Mouse (Mus musculus) thymus, adult 18-20 months (tissue): ENCODE results near the gene Fam136a.
"Not testable (repeated sequence)": the region's sequence is repeated elsewhere in the genome, so short reads cannot be mapped to it uniquely, and the experiment has no call there.

Experiments
- DNase-seq, 2 experiments: peaks; one replicate each; pipeline ENCODE4 v3.0.0; 2022; ENCODE audit warnings: mixed read lengths in 2 of 2

The Fam136a gene

GRCm38 (mm10) chr6:86365371-86366124 lies at the start of gene Fam136a:
Fam136a (plus strand) TSS chr6:86365646.
- peak; percentile 90 to 92 for DNase-seq

GRCm38 (mm10) chr6:86317066-86317465 lies 48.4 kb upstream of the Fam136a start:
- DNase-seq, result no peak

GRCm38 (mm10) chr6:86318855-86319254 lies 46.6 kb upstream of the Fam136a start:
- no peak for DNase-seq

DNA sequence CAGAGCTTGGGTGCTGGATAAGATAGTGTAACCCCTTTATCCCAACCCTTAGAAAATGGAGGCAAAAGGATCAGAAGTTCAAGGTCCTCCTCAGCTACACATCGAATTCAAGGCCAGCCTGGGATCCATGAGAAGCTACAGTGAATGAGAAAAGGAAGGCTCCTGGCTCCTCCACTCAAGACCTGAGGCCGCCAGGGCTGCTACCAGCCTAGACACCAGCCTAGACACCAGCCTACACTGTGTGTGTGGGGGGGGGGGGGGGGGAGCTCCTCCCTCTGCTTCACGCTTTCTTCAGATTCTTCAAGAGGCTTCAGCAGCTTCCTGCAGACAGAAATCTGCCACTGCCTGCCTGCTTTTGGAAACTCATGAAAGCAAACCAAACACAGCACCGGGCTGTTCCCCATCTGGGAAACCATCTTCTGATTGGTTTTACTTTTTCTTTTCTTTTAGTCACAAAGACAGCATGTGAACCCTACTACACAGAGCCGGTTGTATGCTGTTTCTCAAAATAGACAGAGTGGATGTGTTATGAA lies 43.3 kb upstream of the Fam136a start:
- no peak for DNase-seq

DNA sequence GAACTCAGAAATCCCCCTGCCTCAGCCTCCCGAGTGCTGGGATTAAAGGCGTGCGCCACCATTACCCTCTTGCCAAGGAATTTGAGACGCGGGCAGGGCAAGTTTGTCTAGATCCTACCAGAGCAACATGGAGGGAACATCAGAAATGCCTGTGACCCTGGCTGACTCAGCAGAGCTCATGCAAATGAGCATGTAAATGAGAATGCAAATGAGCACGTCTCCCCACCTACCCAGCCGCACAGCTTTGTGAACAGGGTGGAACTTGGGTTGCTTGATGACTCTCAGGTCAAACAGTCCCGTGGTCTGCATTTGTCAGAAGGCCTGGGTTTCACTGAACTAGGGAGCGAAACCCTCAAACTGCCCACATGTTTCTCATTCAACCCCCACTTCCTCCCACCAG lies 42.5 kb upstream of the Fam136a start:
- DNase-seq, result no peak

- DNase-seq, result no peak
These were observed 41.0 kb upstream of the Fam136a start for GRCm38 (mm10) chr6:86324400-86324799.

DNA sequence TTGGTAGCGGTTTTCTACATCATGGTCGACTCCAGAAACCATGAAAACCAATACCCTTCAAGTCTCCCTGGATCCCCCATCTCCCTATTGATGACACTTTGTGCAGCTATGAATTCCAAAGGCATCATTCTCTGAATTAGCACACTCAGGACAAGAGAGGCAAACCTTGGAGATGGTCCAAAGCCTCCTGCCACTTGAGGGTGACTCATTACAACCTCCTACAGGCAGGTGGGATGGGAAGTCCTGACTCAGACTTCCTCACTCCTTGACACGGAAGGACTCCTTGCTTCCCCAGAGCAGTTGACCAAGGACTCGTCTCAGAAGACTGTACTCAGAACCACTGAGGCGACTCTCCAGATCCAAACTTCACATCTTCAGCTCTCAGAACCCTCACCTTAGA lies 39.8 kb upstream of the Fam136a start:
- DNase-seq, result no peak

GRCm38 (mm10) chr6:86326866-86327265 lies 38.6 kb upstream of the Fam136a start:
- DNase-seq, result no peak

DNA sequence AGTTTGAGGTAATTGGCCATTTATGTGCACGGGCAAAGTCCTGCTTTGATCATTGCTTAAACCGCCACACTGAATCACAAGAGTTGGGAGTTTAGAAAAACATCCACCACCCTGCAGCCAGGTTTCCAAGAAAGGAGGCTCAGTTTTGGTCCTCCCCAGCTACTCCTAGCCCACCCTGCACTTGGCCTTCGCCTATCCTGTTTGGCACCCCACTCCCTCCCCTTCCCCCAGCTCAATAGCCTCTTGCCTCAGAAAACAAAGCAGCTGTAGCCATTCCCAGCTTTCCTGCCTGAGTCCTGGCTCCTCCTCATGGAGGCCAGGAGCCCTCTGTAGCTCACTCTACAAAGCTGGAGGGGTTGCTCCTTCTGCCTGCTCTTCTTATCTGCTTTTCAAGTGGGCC lies 37.1 kb upstream of the Fam136a start:
- DNase-seq, result no peak

DNA sequence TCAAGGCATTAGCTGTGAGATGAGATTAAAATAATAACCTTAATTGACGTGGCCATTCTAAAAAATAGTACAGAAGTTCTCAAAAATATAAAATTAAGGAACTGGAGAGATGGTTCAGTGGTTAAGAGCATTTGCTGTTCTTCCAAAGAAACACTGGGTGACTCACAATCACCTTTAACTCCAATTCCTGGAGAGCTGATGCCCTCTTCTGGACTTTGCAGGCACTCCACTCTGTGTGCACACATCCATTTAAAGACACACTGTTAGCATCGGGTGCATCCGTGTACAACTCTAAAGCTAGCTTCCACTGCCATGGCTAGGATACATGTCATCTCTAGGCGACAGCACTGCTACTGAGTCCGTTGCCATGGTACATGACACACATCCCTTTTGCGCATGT lies 35.5 kb upstream of the Fam136a start:
- DNase-seq, result no peak

- no peak for DNase-seq
These were observed 30.2 kb upstream of the Fam136a start for GRCm38 (mm10) chr6:86335121-86335849.

DNA sequence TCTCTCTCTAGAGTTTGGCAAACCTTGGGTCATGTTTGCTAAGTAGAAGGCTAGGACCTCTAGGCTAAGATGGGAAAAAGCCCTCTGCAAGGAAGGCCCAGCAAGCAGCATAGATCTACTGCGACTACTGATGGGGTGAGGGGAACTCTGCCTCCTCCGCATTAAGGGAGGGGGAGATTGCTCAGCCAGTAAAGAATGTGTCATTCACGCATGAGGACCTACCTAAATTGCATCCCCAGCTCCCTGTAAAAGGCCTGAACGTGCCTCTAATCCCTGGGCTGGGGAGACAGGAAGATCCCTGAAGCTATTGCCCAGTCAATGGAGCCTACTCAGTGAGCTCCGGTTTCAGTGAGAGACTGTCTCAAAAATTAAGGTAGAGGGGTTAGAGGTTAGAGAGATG lies 29.6 kb upstream of the Fam136a start:
- DNase-seq, result no peak

GRCm38 (mm10) chr6:86336340-86336739 lies 29.1 kb upstream of the Fam136a start:
- not testable (repeated sequence) for DNase-seq

- no peak for DNase-seq
These were observed 21.8 kb upstream of the Fam136a start for GRCm38 (mm10) chr6:86343656-86344055.

GRCm38 (mm10) chr6:86346063-86346462 lies 19.4 kb upstream of the Fam136a start:
- no peak for DNase-seq

GRCm38 (mm10) chr6:86349257-86349656 lies 16.2 kb upstream of the Fam136a start:
- DNase-seq, result no peak

DNA sequence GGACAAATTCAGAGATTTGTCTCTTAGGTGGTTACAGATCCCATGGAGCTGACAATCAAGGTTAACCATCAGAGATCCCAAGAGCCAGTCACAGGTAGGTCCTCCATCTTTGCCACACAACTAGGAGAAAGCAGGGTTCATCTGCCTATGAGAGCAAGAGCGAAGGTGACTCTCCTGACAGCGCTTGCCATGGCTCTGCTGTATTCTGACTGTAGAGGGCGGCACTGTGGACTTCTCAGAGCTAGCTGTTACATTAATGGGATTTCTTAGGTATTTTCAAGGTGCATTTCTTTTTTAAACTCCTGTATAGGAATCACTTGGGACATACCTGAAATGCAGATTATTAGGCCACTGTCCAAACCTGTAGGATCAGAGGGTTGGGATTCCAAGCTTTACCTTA lies 10.5 kb upstream of the Fam136a start:
- no peak for DNase-seq

DNA sequence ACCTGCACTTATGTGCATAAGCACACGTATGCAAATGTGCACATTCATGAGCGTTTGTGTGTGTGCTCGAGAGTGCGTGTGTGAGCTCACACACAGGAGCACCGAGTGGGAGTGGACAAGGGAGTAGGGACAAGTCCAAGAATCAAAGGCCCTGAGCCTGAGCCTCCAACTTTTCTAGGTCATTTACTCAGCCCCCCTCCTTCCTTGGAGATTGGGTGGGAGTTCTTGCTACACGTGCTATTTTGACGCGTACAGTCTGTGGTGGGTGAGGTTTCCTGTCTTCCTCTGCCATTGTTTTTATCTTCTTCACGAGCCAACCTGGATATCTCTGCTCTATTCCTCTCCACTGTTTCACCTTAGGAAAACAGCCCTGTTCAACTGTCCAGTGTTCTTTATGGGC lies 8.5 kb upstream of the Fam136a start:
- peak in 1 of 2 experiments; percentile 45 for DNase-seq

DNA sequence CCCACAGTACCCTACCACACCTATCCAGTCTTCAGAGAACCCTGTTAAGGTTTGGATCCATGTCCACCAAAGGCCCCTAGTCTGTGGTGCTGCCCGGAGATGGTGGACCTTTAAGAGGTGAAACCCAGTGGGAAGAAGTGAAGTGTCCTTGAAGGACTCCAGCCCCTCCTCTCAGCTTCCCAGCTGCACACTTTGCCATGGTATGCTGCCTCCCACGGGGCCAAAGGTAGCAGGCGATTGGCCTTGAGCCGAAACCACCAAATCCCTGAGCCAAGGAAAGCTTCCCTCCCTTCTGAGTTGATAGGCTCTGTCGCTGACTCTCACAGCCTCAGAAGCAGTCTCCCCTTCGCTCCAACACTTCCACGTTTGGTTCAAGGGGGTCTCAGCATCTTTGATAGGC lies 4.8 kb upstream of the Fam136a start:
- no peak for DNase-seq

GRCm38 (mm10) chr6:86361373-86361772 lies 4.1 kb upstream of the Fam136a start:
- no peak for DNase-seq

GRCm38 (mm10) chr6:86364442-86365141 lies 854 bp upstream of the Fam136a start:
- peak; percentile 28 to 65 for DNase-seq

DNA sequence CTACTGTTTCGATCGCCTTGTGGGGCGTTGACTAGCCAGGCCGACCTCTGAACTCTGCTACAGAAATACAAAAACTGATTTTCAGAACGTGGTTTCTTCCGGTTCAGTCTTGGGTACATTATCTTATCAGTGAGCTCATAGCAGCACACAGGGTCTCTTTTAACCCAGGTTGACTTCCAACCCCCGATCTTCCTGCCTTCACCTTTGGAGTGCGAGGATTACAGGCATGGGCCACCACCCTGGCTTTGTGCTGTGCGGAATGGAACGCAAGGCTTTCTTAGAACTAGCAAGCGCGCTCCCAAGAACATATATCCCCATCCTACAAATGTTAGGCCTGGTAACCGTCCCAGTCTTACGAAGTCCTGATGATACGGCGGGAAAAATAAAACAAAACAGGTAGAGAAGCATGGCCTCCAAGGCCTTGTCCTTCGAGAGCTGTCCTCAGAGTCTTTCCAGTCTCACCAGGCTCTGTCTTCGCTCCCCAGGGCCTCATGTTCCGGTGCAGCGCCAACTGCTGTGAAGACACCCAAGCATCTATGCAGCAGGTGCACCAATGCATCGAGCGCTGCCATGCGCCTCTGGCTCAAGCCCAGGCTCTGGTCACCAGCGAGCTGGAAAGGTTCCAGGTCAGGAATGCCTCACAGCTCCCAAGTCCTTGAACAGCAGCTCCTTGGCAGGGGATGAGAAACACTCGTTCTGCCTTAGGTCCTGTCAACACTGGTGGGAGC lies 843 bp downstream of the Fam136a start:
- peak in 1 of 2 experiments; percentile 26 for DNase-seq

- no peak for DNase-seq
These were observed 1.4 kb downstream of the Fam136a start for GRCm38 (mm10) chr6:86366853-86367249.
